Mouse (Mus musculus): Measurements from ENCODE around the gene Inpp1.
"Not testable (repeated sequence)": the region's sequence is repeated elsewhere in the genome, so short reads cannot be mapped to it uniquely, and the experiment has no call there.

Gene Inpp1

GRCm38 (mm10) chr1:52816910-52817812, at the start of gene Inpp1:
Gene Inpp1, minus strand, starts transcription at chr1:52817688.
- Histone ChIP-seq H3K27me3 (ENCODE audit: control insufficient read depth, insufficient read depth, low read length, poor library complexity, severe bottlenecking) (no peaks in the 10 kb centered on the region), H3K36me3 (ENCODE audit: control insufficient read depth, insufficient read depth, low read length, poor library complexity, severe bottlenecking) (no peaks in the 10 kb centered on the region)
- DNase-seq (ENCODE audit: low read depth, low spot score) = peak; percentile 83

- no peak for DNase-seq (ENCODE audit: low read depth, low spot score)
- peaks cover 10% of the 10 kb centered on the region; the same call in 1 of the 2 replicates for H3K36me3 ChIP-seq (ENCODE audit: control insufficient read depth, insufficient read depth, low read length, poor library complexity, severe bottlenecking)
- no peaks in the 10 kb centered on the region for H3K27me3 ChIP-seq (ENCODE audit: control insufficient read depth, insufficient read depth, low read length, poor library complexity, severe bottlenecking)
These were observed 48.5 kb upstream of the Inpp1 start for GRCm38 (mm10) chr1:52866007-52866406.

- no peaks in the 10 kb centered on the region for H3K27me3 ChIP-seq (ENCODE audit: control insufficient read depth, insufficient read depth, low read length, poor library complexity, severe bottlenecking)
- no peak for DNase-seq (ENCODE audit: low read depth, low spot score)
- H3K36me3 ChIP-seq (ENCODE audit: control insufficient read depth, insufficient read depth, low read length, poor library complexity, severe bottlenecking) = peaks cover 10% of the 10 kb centered on the region; the same call in 1 of the 2 replicates
These were observed 46.7 kb upstream of the Inpp1 start for GRCm38 (mm10) chr1:52864220-52864619.

- no peak for DNase-seq (ENCODE audit: low read depth, low spot score)
- H3K27me3 ChIP-seq (ENCODE audit: control insufficient read depth, insufficient read depth, low read length, poor library complexity, severe bottlenecking) = no peaks in the 10 kb centered on the region; the same call in 1 of the 2 replicates
- H3K36me3 ChIP-seq (ENCODE audit: control insufficient read depth, insufficient read depth, low read length, poor library complexity, severe bottlenecking) = peaks cover 2% of the 10 kb centered on the region; the same call in 1 of the 2 replicates
These were observed 38.6 kb upstream of the Inpp1 start for GRCm38 (mm10) chr1:52855904-52856601.

GRCm38 (mm10) chr1:52854029-52854428, 36.5 kb upstream of the Inpp1 start:
- H3K36me3 ChIP-seq (ENCODE audit: control insufficient read depth, insufficient read depth, low read length, poor library complexity, severe bottlenecking); H3K27me3 ChIP-seq (ENCODE audit: control insufficient read depth, insufficient read depth, low read length, poor library complexity, severe bottlenecking): not testable (repeated sequence)
- DNase-seq (ENCODE audit: low read depth, low spot score) = peak; percentile 80

- Histone ChIP-seq H3K27me3 (ENCODE audit: control insufficient read depth, insufficient read depth, low read length, poor library complexity, severe bottlenecking) (no peaks in the 10 kb centered on the region; the same call in 1 of the 2 replicates), H3K36me3 (ENCODE audit: control insufficient read depth, insufficient read depth, low read length, poor library complexity, severe bottlenecking) (no peaks in the 10 kb centered on the region)
- no peak for DNase-seq (ENCODE audit: low read depth, low spot score)
These were observed 31.9 kb upstream of the Inpp1 start for GRCm38 (mm10) chr1:52849422-52849821.

- no peak for DNase-seq (ENCODE audit: low read depth, low spot score)
- Histone ChIP-seq H3K36me3 (ENCODE audit: control insufficient read depth, insufficient read depth, low read length, poor library complexity, severe bottlenecking) (no peaks in the 10 kb centered on the region), H3K27me3 (ENCODE audit: control insufficient read depth, insufficient read depth, low read length, poor library complexity, severe bottlenecking) (no peaks in the 10 kb centered on the region)
These were observed 29.1 kb upstream of the Inpp1 start for GRCm38 (mm10) chr1:52846556-52846955.

- no peaks in the 10 kb centered on the region for H3K36me3 ChIP-seq (ENCODE audit: control insufficient read depth, insufficient read depth, low read length, poor library complexity, severe bottlenecking)
- peak; percentile 99 for DNase-seq (ENCODE audit: low read depth, low spot score)
- H3K27me3 ChIP-seq (ENCODE audit: control insufficient read depth, insufficient read depth, low read length, poor library complexity, severe bottlenecking) = no peaks in the 10 kb centered on the region
These were observed 27.5 kb upstream of the Inpp1 start, which contains the start of gene Hibch for GRCm38 (mm10) chr1:52844782-52845665. Gene Hibch, plus strand, starts transcription at chr1:52844929.

- Histone ChIP-seq H3K27me3 (ENCODE audit: control insufficient read depth, insufficient read depth, low read length, poor library complexity, severe bottlenecking) (no peaks in the 10 kb centered on the region), H3K36me3 (ENCODE audit: control insufficient read depth, insufficient read depth, low read length, poor library complexity, severe bottlenecking) (no peaks in the 10 kb centered on the region)
- DNase-seq (ENCODE audit: low read depth, low spot score) = no peak
These were observed 26.9 kb upstream of the Inpp1 start for GRCm38 (mm10) chr1:52844354-52844753.

GRCm38 (mm10) chr1:52839099-52839498, 21.6 kb upstream of the Inpp1 start:
- Histone ChIP-seq H3K36me3 (ENCODE audit: control insufficient read depth, insufficient read depth, low read length, poor library complexity, severe bottlenecking) (no peaks in the 10 kb centered on the region), H3K27me3 (ENCODE audit: control insufficient read depth, insufficient read depth, low read length, poor library complexity, severe bottlenecking) (no peaks in the 10 kb centered on the region)
- DNase-seq (ENCODE audit: low read depth, low spot score) = no peak

GRCm38 (mm10) chr1:52817813-52818147, 292 bp upstream of the Inpp1 start:
- no peak for DNase-seq (ENCODE audit: low read depth, low spot score)
- Histone ChIP-seq H3K27me3 (ENCODE audit: control insufficient read depth, insufficient read depth, low read length, poor library complexity, severe bottlenecking) (no peaks in the 10 kb centered on the region), H3K36me3 (ENCODE audit: control insufficient read depth, insufficient read depth, low read length, poor library complexity, severe bottlenecking) (no peaks in the 10 kb centered on the region)

GRCm38 (mm10) chr1:52816232-52816891, 1.1 kb downstream of the Inpp1 start:
- no peak for DNase-seq (ENCODE audit: low read depth, low spot score)
- Histone ChIP-seq H3K27me3 (ENCODE audit: control insufficient read depth, insufficient read depth, low read length, poor library complexity, severe bottlenecking) (no peaks in the 10 kb centered on the region), H3K36me3 (ENCODE audit: control insufficient read depth, insufficient read depth, low read length, poor library complexity, severe bottlenecking) (no peaks in the 10 kb centered on the region)

- DNase-seq (ENCODE audit: low read depth, low spot score) = no peak
- Histone ChIP-seq H3K27me3 (ENCODE audit: control insufficient read depth, insufficient read depth, low read length, poor library complexity, severe bottlenecking) (no peaks in the 10 kb centered on the region), H3K36me3 (ENCODE audit: control insufficient read depth, insufficient read depth, low read length, poor library complexity, severe bottlenecking) (no peaks in the 10 kb centered on the region)
These were observed 9.0 kb downstream of the Inpp1 start for GRCm38 (mm10) chr1:52808456-52808855.

- DNase-seq (ENCODE audit: low read depth, low spot score) = no peak
- no peaks in the 10 kb centered on the region for H3K27me3 ChIP-seq (ENCODE audit: control insufficient read depth, insufficient read depth, low read length, poor library complexity, severe bottlenecking)
These were observed 12.4 kb downstream of the Inpp1 start for GRCm38 (mm10) chr1:52805041-52805440.

More at GRCm38 (mm10) chr1:52805041-52805440, 12.4 kb downstream of the Inpp1 start:
- H3K36me3 ChIP-seq (ENCODE audit: control insufficient read depth, insufficient read depth, low read length, poor library complexity, severe bottlenecking) = no peaks in the 10 kb centered on the region

Data from splenic B cell, adult 2 months (primary cell).